Mouse (Mus musculus): ENCODE measurements around the gene Glod4. TPM values are rescaled to one million over a fixed set of nuclear protein-coding genes. Genes with fewer than 3 reads are reported as not detected.
A peak's percentile ranks its signal among the peaks of the same experiment; 100 is the strongest.

Gene Glod4
- total RNA-seq (2021), result 10 to 100 TPM; 34.3 to 46.2 TPM
- long read RNA-seq, experiment 1, transcript Glod4-201 (9 exons, 1,434 nt), result major isoform, 60 of 67 reads
- long read RNA-seq, experiment 1, partial matches to known transcripts, result 2 of 67 reads
- long read RNA-seq, experiment 1, other reads (novel, unspliced or antisense), result 4 of 67 reads
- long read RNA-seq, experiment 2, transcript Glod4-201 (9 exons, 1,434 nt), result major isoform, 58 of 65 reads
- long read RNA-seq, experiment 2, partial matches to known transcripts, result 3 of 65 reads
- long read RNA-seq, experiment 2, other reads (novel, unspliced or antisense), result 4 of 65 reads

DNA sequence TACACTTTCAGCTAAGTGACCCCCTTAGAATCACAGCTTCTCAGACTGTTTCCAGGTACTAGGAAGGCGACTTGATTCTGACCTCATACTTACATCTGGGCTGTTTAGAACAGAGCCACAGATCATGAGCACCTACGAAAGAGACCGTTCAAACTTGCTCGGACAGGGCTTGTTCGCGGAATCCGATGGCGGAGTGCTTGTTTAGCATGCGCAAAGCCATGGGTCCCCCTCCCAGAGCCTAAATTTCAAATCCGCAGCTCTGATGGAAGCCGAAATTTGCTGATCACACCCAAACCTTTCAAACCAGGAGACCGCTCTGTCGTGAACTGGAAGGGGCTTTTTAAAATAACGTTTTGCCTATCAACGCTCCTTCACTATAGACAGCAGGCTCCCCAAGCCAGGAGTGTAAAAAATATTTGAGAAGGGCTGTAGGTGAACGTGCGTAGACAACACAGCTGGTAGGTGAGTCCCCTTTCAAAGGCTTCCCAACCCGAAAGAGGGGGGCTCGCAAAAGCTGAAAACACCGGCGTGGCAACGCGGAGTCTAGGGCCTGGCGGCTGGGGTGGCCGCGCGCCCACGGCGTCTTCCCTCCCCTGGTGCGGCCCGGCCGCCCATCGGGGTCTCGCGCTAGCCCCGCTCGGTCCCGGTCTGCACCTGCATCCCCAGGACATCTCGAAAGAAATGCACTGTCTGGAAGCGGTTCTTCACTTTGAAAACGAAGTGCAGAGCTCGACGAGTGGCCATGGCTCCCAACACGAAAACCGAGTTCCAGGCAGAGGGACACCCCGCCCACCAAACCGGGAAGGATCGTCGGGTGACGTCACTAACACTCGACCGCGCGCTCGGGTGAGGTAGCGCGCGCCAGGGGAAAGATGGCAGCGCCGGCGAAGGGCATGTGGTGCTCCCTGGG, at the start of gene Glod4, which contains the start of gene Mrm3:
Gene Glod4, minus strand, starts transcription at position 825 of the 910 bp plus-strand sequence.
Gene Mrm3, plus strand, starts transcription at position 815 of the 910 bp plus-strand sequence.
- peak; percentile 93 for DNase-seq

DNA sequence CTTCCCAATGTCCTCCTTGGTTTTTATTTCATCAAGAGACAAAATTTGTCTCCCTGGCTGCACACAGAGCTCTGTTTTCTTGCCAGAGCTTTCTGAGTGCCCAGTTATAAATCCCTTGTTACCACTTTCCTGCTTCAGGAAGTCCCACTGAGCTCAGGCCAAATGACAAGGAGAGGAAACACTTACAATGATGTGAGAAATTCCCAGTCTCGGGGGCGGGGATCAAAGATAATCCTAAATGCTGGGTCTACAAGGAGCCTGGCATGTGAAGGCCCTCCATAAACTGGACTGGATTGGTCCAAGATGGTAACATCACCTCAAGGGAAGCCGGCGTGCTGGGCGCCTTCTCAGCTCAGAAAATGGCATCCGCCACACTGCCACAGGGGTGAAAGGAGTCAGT, 49.3 kb upstream of the Glod4 start:
- no peak for DNase-seq

GRCm38 (mm10) chr11:76292398-76292797, 48.9 kb upstream of the Glod4 start:
- DNase-seq, result peak; percentile 42

DNA sequence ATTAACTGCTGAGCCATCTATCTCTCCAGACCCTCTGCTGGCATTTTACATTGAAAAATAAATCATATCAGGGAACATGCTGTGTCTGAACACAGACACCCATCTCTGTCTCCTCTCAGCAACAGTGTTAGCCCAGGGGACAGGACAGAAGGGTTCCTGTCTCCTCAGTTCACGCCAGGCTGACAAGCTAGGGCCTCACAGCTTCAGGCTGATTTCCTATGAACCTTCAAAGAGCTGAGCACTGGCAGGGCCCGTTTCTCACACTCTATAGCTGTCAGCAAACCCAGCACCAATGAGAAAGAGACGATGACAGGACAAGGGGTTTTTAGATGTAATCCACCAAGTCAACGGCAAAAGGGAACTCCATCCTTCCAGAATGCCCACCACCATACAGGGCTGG, 48.4 kb upstream of the Glod4 start:
- no peak for DNase-seq

GRCm38 (mm10) chr11:76290367-76290766, 46.8 kb upstream of the Glod4 start:
- no peak for DNase-seq

DNA sequence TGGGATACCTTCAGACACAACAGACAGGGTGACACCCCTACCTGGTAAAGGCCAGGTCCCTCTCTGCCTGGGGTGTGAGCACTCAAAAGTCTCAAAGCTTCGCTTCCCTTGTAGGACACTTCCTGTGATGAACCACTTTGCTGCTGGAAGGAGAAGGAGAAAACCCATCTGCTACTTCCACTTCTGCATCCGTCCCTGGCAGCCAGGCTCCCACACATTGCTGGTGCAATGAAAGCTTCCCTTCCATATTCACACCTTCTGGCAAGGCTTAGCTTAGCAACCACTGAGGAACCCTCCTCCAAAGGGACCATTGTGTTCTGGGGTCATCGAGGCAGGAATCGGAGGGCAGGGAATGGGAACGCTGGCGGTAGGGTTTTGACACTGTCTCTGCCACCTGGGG, 45.1 kb upstream of the Glod4 start:
- DNase-seq, result no peak

DNA sequence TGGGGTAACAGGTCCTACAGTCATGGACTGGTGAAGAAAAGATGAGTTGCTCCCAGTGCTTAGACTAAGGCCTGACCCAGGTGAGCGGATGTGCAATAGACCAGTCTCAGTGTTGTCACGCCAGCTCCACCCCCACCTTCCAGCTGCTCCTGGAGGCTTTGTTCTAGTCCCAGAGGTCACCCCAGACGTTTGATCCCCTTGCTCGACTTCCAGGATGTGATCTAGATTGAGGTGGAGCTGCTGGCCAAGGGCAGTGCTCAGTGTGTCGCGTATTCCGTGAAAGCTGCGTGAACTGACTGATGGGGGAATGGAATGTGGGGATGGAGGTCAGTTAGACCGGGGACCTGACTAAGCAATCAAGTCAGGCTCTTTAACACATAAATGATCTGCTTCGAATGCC, 43.8 kb upstream of the Glod4 start:
- DNase-seq, result no peak

DNA sequence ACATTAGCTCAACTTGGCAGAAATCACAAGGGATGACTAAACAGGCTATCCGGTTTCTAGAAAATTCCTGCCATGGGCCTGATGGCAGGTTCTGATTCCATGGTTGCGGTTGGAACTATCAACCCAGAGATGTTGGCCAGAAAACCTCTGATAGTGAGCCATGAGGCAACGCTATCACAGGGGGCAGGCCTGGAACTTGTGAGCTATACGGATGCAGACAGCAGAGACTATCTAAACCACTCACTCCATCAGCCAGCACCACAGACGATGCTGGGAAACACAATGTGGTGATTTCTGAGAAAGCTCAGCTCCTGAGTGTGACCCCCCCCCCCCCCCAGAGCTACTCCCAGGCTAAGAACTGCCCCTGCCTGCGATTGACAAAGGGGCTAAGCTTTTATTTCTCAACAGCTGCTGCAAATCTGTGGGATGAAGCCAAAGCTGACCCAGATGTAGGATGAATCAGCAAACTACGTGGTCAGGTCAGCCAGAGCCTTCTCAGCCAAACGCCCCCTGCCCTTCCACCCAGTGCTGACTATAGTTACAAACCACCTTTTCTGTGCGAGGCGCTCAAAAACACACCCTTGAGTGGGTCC, 43.1 kb upstream of the Glod4 start:
- no peak for DNase-seq

DNA sequence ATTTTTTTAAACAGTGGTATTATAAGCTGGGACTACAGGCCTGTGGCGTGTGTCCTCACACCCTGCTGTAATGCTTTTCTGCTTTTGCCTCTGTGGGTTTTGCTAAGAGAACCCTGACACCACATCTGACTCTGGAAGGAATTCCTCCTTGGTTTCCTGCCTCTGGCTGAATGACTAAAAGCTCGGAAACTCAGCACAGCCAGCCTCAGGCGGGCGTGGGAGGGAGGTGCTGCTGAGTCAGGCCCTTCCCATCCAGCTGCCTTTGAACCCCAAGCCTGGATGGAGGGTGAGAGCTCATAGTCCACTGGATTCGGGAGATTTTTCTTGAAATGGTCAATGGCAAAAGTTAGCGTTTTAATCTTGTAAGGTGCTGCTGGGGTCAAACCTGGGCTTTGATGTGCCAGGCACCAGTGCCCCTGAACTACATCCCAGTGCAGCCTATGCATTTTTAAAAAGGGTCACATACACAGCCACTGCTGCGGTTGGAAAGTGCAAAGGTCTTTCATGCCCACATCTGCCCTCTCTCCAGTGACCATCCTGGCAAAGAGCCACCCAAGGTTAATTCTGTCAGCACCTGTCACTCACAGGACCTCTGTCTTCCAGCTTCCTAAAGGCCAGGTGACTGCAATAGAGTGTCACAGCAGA, 42.0 kb upstream of the Glod4 start:
- DNase-seq, result no peak

GRCm38 (mm10) chr11:76283841-76284240, 40.3 kb upstream of the Glod4 start:
- no peak for DNase-seq

GRCm38 (mm10) chr11:76279971-76280370, 36.4 kb upstream of the Glod4 start:
- DNase-seq, result no peak

DNA sequence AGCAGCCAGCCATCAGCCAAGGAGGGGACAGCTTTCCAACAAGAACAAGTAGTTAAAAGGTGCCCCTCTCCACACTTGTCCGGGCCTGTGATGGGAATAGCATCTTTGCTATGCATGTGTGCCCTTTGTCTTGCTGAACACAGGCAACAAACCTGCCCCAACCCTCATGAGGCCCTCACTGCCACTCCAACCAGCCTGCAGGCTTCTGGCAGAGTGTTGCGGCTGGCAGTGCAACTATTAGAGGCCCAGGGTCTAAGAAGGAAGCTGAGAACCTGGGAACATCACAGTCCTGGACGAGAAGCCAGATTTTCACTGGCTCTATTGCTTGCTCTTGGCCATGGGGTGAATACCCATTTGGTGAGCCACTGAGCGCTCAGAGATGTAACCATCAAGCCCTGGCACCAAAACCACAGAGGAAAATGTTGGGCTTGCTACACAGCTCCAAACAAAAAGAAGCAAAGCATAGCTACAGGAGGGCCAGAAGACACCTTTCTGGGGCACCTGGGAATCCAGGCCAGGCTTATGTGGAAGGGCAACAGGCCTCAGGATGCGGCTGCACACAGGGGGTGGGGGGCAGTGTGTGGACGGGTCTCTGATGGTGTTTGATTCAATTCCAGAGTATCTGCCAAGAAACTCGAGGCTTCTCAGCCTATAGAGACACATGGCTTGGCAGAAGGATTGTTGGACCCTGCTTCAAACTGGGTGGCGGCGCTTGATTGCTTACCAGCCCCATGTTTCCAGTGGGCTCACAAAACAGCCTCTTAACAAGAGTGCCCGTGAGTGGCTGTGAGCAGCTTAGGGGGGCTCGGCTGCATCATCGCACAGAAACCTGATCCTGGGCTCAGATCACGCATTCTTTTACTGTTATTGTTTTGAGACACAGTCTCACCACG, 35.7 kb upstream of the Glod4 start:
- DNase-seq, result no peak

GRCm38 (mm10) chr11:76272440-76272839, 28.9 kb upstream of the Glod4 start:
- no peak for DNase-seq

- no peak for DNase-seq
Measured at GRCm38 (mm10) chr11:76268521-76269065, 25.1 kb upstream of the Glod4 start.

GRCm38 (mm10) chr11:76268001-76268459, 24.5 kb upstream of the Glod4 start:
- no peak for DNase-seq

- DNase-seq, result no peak
Measured at GRCm38 (mm10) chr11:76267550-76267949, 24.0 kb upstream of the Glod4 start.

- no peak for DNase-seq
Measured at GRCm38 (mm10) chr11:76262611-76263351, 19.3 kb upstream of the Glod4 start.

GRCm38 (mm10) chr11:76261224-76261623, 17.7 kb upstream of the Glod4 start:
- no peak for DNase-seq

GRCm38 (mm10) chr11:76260208-76261050, 16.9 kb upstream of the Glod4 start:
- DNase-seq, result no peak
